Mouse (Mus musculus) heart, postnatal 36 days (tissue): ENCODE measurements around the gene Olfr887. TPM values are rescaled to one million over a fixed set of nuclear protein-coding genes. Genes with fewer than 3 reads are reported as not detected.

Source experiments
- DNase-seq, 2 experiments: peaks; one replicate each; pipeline ENCODE4 v3.0.0; 2021 to 2022
- intact Hi-C: fragments of 180-260 bp; cut with DNase I; formaldehyde crosslinking; loops from one replicate; pipeline ENCODE4 v1.15.1; 2025
- total RNA-seq, 2 experiments: library from RNA; stranded (reverse); gene quantifications; 2 replicates each; pipeline ENCODE4 v1.2.3; 2021

Olfr887 gene
- not detected for total RNA-seq

DNA sequence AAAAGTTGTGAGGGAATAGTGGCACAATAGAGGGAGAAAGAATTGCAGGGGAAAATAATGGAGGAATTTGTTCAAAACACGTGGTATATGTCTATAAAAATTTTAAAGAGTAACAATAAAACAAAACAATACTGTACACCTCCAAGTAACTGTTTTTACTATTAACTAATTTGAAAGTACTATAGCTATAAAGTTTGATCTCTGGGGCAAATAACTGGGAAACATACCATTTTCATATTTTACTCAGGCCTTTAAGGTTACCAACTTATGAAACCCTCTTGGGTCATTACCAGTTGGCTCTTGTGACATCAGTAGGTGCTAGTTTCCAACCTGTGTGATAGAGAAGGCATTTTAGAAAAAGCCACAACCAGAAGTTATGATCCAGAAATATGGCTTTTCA, at the start of gene Olfr887:
Gene Olfr887, plus strand, starts transcription at position 301 of the 400 bp plus-strand sequence.
- DNase-seq: no peak
- intact Hi-C loops: no loop called here

DNA sequence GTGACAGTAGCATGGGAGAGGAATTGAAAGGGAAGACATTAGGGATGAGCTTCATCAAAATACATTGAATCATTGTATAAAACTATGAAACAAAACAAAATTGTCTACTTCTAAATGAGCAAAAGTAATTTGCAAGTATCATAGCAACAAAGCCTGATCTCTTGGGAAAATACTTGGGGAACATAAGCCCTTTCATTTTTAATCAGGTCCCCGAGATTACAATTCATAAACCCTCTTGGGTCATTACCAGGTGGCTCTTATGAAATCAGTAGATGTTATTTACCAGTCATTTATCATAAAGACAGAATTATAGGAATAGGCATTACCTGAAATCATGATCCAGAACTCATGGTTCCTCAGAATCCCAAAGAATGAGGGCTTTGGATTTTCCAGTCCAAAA, 37.6 kb upstream of the Olfr887 start, which contains the start of gene Olfr884:
Gene Olfr884, plus strand, starts transcription at position 301 of the 400 bp plus-strand sequence.
- intact Hi-C loops: no loop called here
- DNase-seq: no peak

DNA sequence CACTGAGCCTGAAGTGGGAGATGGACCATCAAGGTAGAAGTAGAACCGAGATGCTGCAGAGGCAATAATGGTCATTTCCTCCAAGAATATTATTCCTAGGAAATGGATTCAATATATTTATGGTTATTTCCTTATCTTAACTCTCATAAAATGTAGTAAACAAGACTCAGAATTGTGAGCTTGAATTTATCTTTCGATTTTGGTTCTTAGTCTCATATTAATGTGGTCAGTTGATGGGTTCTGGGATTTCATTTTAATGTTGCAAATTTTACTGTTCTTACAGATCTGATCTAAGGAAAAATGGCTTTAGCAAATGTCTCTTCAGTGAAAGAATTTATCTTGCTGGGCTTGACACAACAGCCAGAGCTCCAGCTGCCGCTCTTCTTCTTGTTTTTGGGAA, 22.9 kb upstream of the Olfr887 start, which contains the start of gene Olfr885:
Gene Olfr885, plus strand, starts transcription at position 301 of the 400 bp plus-strand sequence.
- no peak for DNase-seq
- intact Hi-C loops: no loop called here

DNA sequence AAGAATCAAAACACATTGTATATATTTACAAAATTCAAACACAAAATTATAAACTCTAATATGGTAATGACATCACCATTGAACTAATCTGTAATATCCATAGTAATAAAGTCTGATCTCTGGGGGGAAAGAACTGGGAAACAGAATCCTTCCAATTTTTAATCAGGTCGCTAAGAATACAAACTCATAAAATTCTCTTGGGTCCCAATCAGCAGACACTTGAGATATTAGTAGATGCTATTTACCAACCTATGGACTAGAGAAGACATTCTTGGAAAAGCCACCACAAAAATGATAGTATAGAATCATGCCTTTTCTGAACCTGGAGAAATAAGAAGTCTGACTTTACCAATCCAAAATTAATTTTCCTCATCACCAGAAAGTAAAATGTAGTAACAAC, 24.0 kb downstream of the Olfr887 start, which contains the start of gene Olfr888:
Gene Olfr888, plus strand, starts transcription at position 301 of the 400 bp plus-strand sequence.
- intact Hi-C loops: no loop called here
- no peak for DNase-seq

DNA sequence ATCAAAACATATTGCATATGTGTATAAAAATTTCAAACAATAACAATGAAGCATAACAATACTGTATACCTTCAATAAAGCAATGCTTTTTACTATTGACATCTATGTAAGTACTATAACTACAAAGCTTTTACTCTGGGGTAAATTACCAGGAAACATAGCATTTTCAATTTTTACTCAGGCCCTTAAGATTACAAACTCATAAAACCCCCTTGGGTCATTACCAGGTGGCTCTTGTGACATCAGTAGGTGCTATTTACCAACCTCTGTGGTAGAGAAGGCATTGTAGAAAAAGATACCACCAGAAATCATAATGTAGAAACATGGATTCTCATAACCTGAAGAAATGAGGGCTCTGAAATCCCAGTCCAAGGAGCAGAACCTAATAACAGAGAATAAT, 31.0 kb downstream of the Olfr887 start, which contains the start of gene Olfr889:
Gene Olfr889, plus strand, starts transcription at position 301 of the 400 bp plus-strand sequence.
- intact Hi-C loops: no loop called here
- no peak for DNase-seq

Other genes starting within 250 kb of the Olfr887 start
- not detected for gene Olfr877, start 229.8 kb upstream of the Olfr887 start, total RNA-seq
- not detected for gene Olfr145, start 187.3 kb upstream of the Olfr887 start, total RNA-seq
- gene Olfr878, start 166.2 kb upstream of the Olfr887 start, total RNA-seq: not detected
- not detected for gene Olfr881, start 92.2 kb upstream of the Olfr887 start, total RNA-seq
- gene Olfr883, start 58.3 kb upstream of the Olfr887 start, total RNA-seq: not detected
- gene Olfr884, start 37.5 kb upstream of the Olfr887 start, total RNA-seq: not detected
- not detected for gene Olfr885, start 22.8 kb upstream of the Olfr887 start, total RNA-seq
- gene Olfr888, start 24.1 kb downstream of the Olfr887 start, total RNA-seq: not detected
- gene Olfr889, start 31.1 kb downstream of the Olfr887 start, total RNA-seq: not detected
- gene Olfr890, start 58.4 kb downstream of the Olfr887 start, total RNA-seq: not detected
- gene Olfr891, start 96.7 kb downstream of the Olfr887 start, total RNA-seq: not detected
- not detected for gene Olfr893, start 124.3 kb downstream of the Olfr887 start, total RNA-seq
- gene Olfr894, start 134.0 kb downstream of the Olfr887 start, total RNA-seq: not detected
- not detected for gene Olfr143, start 168.7 kb downstream of the Olfr887 start, total RNA-seq
- gene Olfr895, start 183.8 kb downstream of the Olfr887 start, total RNA-seq: not detected
- not detected for gene Olfr896-ps1, start 207.0 kb downstream of the Olfr887 start, total RNA-seq
- not detected for gene Olfr25, start 245.0 kb downstream of the Olfr887 start, total RNA-seq